Mouse (Mus musculus): Measurements from ENCODE around the gene Bub1b.

DNA sequence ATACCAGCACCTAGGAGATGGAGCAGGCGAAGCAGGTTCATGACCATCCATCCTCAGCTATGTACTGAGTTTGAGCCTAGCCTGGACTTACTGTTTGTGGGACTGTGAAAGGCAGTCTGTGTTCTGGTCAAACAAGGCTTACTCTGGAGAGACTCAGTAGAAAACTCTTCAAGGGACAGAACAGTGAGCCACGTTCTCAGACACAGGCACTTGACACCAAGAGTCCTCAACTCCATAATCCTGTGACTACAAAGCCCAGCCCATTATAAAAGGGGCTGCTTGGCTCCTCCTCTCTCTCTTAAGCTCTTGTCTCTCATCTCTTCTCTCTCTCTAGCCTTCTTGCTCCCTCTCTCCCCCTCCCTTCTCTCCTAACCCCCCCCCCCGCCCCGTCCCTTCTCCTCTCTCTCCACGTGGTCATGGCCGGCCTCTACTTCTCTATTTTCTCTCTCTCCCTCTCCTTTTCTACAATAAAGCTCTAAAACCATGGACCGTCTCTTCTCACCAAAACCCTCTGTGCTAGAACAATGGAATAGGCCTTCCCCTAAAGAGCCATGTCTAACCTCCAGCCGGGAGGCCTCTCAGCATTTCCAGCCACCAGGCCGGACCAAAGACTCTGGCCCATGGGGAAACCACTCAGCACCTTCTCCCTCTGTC is 25.7 kb upstream of the Bub1b start:
- TF ChIP-seq CTCF (conservative IDR thresholded peaks at IDR 0.05; ENCODE audit: low read length) = no peak
- TF ChIP-seq NANOG (IDR thresholded peaks at IDR 0.05; ENCODE audit: borderline replicate concordance, low read length) = no peak

Data from E14TG2a.4 (cell line).